Mouse (Mus musculus) lung, postnatal 0 days (tissue): ENCODE measurements around the gene Gli3.

ENCODE experiments used
- CTCF ChIP-seq: IDR thresholded peaks from 2 replicates; pipeline ENCODE4 v1.5.1; 2016; ENCODE audit warnings: antibody characterized with exemption, mild to moderate bottlenecking
- EP300 ChIP-seq: IDR thresholded peaks from 2 replicates; pipeline ENCODE4 v1.6.1; 2016; ENCODE audit warnings: antibody characterized with exemption, mild to moderate bottlenecking, control low read depth

DNA sequence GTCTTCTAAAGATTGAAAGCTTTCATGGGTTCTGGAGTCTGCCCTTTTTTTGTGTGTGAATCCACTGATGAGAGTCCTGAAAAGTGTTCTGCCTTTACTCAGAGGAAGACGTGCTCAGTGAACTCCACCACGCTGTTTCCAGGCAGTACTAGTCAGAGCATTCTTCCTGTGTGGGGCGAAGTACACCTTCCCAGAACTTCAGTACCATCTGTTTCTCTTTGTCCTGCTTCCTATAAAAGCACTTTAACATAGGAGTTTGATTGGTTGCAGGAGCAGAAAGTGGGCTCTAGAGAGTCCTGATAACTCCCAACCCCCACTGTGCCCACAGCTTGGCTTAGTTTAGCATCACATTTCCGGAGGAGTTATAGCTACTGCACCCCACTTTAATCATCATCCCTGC lies 32.8 kb downstream of the Gli3 start:
- TF ChIP-seq CTCF (no peak), EP300 (no peak)
